Mouse (Mus musculus): ENCODE data around the gene Slx4.
"Not testable (repeated sequence)": the region's sequence is repeated elsewhere in the genome, so short reads cannot be mapped to it uniquely, and the experiment has no call there.

Slx4 gene

GRCm38 (mm10) chr16:4012882-4013570 is 9.5 kb upstream of the Slx4 start:
- DNase-seq (ENCODE audit: low spot score): no peak

DNA sequence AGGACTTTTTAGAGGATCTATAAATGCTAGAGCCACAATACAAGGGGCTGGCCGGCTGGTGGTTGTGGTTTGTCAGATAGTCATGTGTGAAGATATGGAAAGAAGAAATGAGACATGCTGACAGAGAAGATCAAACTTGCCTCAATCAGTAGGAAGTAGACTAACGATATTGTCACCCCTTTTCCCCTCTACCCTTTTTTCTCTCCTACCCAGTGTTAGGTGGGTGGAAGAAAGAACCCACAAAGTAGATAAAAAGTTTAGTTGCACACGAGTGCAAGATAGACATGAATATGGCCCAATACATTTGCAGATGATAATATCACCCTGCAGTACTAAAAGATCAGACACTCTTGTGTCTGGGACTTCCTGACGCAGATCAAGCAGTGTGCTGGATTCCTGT is 15.2 kb downstream of the Slx4 start:
- no peak for DNase-seq (ENCODE audit: low spot score)

DNA sequence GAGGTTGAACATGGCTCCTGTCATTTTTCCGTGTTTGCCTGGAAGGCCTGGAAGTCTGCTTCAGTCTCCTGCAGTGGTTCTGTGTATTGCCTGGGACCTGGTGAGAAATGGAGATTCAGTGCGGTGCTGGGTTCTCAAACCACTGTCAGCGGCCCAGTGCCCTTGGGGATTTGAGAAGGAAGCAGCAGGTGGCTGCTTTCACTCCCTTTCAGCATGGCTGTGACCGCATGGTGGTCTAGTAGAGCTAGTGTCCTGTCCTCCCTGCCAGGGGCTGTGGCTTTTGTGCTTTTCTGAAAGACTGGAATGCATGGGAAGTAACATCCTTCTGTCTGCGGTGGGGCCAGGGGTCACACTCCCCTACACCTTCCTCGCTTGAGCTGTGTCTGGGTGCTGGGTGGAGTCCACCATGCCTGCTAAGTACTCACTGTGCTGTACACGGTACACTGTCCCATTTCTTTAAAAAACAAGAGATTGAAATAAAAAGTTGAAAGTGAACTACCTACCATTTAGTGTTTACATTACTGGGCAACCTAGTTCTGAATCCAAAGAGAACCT is 20.3 kb downstream of the Slx4 start:
- no peak for DNase-seq (ENCODE audit: low spot score)

DNA sequence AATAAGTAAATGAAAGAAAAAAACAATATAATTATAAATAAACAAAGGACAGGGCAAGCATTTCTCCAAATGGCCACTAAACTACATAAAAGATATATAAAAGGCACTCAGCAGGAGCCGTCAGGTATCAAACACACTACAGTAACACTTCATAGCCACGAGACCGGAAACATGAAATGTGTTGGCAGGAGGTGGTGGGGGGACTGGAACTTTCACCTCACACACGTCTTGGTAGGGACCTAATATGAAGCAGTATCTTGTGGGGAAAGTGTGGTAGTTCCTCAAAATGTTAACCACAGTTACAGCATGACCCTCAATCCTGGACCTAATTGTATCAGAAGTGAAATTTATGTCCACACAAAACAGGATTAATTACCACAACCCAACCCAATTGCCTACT is 21.4 kb downstream of the Slx4 start:
- DNase-seq (ENCODE audit: low spot score): peak; percentile 39

- no peak for DNase-seq (ENCODE audit: low spot score)
Measured at GRCm38 (mm10) chr16:3976712-3977111, 26.9 kb downstream of the Slx4 start.

GRCm38 (mm10) chr16:3976251-3976671 is 27.3 kb downstream of the Slx4 start, which contains the start of gene Nlrc3:
Gene Nlrc3 (minus strand): TSS chr16:3976632.
- DNase-seq (ENCODE audit: low spot score): peak; percentile 71

DNA sequence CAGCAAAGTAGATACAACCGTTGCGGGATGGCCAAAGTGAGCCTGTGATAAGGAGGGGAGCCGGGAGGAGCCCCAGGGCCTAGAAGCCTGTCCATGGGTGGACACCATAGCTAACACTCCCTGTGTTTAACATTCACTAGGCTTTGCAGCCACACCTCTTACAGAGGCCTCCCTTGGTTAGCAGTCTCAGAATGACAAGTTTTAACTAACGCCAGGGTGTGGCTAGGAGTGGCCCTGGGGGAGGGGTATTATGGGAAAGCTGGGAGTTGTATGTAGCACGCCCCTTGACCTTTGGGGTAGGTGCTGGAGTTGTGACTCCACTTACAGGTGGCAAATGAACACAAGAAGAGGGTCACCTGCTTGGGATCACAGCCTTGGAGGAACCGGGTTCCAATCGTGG is 27.9 kb downstream of the Slx4 start:
- no peak for DNase-seq (ENCODE audit: low spot score)

DNA sequence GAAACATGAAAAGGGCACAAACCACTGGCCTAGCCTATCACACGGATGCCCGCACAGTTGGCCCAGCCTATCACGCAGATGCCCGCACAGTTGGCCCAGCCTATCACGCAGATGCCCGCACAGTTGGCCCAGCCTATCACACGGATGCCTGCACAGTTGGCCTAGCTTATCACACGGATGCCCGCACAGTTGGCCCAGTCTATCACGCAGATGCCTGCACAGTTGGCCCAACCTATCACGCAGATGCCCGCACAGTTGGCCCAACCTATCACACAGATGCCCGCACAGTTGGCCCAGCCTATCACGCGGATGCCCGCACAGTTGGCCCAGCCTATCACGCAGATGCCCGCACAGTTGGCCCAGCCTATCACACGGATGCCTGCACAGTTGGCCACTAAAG is 29.1 kb downstream of the Slx4 start:
- DNase-seq (ENCODE audit: low spot score): not testable (repeated sequence)

GRCm38 (mm10) chr16:3965534-3965933 is 38.0 kb downstream of the Slx4 start:
- DNase-seq (ENCODE audit: low spot score): no peak

DNA sequence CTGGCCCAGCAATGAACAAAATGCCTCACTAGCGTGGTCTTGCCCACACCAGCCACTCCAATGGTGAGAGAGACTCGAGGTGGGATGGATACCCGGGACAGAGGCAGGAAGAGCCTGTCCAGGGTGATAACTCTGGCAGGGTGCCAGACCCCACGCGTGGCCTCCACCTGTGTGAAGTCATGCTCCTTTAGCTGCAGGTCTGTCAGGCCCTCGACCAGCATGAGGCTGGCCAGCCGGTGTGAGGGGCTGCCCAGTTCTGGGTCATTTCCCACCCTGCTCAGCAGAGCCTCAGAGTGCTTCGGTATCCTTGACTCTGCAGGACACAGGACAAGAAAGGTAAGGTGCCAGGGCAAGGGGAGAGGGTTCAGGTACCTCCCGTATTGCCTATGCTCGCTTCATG is 38.6 kb downstream of the Slx4 start:
- no peak for DNase-seq (ENCODE audit: low spot score)

DNA sequence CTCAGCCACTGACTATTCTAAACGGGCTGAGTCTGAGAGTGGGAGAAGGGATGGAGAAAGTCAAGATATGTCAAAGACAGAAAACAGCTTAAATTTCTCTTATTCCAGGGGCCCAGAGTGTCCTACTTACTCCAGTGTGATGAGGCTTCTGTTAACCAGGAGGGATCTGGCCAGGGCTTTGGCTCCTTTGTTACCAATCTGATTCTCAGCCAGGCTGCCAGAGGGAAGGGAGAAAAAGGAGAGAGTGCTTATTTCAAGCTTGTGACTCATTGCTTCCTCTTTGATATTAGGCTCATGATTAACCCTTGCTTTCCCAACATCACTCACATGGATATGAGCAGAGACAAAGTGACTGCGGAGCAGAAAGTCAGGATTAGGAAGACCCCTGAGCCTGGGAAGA is 44.3 kb downstream of the Slx4 start:
- no peak for DNase-seq (ENCODE audit: low spot score)

GRCm38 (mm10) chr16:3956369-3956768 is 47.2 kb downstream of the Slx4 start:
- no peak for DNase-seq (ENCODE audit: low spot score)

GRCm38 (mm10) chr16:3951141-3951540 is 52.4 kb downstream of the Slx4 start:
- no peak for DNase-seq (ENCODE audit: low spot score)

DNA sequence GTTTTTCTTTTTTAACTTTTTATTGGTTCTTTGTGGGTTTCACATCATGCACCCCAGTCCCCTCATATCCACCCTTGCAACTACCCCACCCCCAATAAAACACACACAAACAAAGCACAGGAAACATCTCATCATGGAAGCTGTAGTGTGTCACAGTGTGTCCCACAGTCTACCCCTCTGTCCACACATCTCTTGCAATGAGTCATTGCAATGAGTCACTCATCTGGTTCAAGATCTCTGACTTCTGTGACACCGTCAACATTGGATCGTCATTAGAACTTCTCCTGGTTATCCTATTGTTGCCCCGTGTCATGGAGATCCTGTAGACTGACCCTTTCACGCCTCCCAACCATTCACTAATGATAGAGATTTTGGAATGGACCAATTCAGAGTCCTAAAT is 68.9 kb downstream of the Slx4 start:
- DNase-seq (ENCODE audit: low spot score): no peak

GRCm38 (mm10) chr16:3934091-3934490 is 69.5 kb downstream of the Slx4 start:
- no peak for DNase-seq (ENCODE audit: low spot score)

- no peak for DNase-seq (ENCODE audit: low spot score)
Measured at GRCm38 (mm10) chr16:3933536-3933935, 70.0 kb downstream of the Slx4 start.

DNA sequence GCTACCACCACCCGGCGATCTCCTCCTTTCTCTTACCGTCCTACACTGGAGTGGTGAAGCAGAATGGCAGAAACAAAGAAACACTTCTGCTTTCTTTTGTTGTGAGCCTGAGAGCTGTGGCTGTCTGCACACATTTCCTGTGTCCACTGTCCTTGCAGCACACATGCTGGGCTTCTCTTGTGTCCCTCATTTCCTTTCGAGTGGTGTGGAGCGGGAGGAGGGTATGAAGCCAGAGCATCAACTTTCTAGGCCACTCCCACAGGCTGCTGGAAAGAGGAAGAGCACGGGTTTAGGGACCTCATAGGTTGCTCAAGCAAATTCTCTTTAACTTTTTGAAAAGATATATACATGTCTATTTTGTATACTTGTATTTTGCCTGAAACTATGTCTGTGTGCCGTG is 74.4 kb downstream of the Slx4 start:
- DNase-seq (ENCODE audit: low spot score): no peak

Data from T-cell, adult 2 months (primary cell).